Mouse (Mus musculus) spleen, adult 18-20 months (tissue): ENCODE measurements around the gene Stra6l.

Experiments
- DNase-seq, 2 experiments: peaks; one replicate each; pipeline ENCODE4 v3.0.0; 2022; ENCODE audit warnings: mixed read lengths in 2 of 2

Stra6l gene

GRCm38 (mm10) chr4:45848109-45848824, at the start of gene Stra6l:
TSS of gene Stra6l (plus strand) at chr4:45848664.
- no peak for DNase-seq

- peak; percentile 65 to 79 for DNase-seq
These were observed 49.5 kb upstream of the Stra6l start, which contains the start of gene Aldh1b1 for GRCm38 (mm10) chr4:45798964-45799363. TSS of gene Aldh1b1 (plus strand) at chr4:45799022.

GRCm38 (mm10) chr4:45799956-45800537, 48.4 kb upstream of the Stra6l start:
- DNase-seq: no peak

DNA sequence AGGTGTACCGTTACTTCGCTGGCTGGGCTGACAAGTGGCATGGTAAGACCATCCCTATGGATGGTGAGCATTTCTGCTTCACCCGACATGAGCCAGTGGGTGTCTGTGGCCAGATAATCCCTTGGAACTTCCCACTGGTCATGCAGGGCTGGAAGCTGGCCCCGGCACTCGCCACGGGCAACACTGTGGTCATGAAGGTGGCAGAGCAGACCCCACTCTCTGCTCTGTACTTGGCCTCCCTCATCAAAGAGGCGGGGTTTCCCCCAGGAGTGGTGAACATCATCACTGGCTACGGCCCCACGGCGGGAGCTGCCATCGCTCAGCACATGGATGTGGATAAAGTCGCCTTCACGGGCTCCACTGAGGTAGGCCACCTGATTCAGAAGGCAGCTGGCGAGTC, 45.6 kb upstream of the Stra6l start:
- no peak for DNase-seq

DNA sequence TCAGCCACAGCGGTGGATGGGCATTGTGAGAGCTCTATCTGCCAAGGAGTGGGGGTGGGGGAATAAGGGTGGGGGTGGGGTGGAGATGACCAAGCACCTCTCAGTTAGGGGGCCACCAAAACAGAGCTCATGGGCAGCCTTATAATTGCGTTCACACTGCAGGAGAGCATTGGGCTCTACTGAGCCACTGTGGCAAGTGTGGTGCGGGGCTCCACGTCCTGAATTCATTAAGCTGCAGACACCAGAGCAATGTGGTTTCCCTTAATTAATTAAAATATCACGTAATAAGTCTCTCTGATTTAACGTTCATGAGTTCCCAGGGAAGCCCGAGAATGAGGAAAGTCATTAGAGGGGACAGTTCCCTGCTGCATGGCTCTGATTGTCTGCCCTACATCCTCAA, 40.4 kb upstream of the Stra6l start:
- no peak for DNase-seq

- no peak for DNase-seq
These were observed 37.2 kb upstream of the Stra6l start for GRCm38 (mm10) chr4:45811250-45811649.

DNA sequence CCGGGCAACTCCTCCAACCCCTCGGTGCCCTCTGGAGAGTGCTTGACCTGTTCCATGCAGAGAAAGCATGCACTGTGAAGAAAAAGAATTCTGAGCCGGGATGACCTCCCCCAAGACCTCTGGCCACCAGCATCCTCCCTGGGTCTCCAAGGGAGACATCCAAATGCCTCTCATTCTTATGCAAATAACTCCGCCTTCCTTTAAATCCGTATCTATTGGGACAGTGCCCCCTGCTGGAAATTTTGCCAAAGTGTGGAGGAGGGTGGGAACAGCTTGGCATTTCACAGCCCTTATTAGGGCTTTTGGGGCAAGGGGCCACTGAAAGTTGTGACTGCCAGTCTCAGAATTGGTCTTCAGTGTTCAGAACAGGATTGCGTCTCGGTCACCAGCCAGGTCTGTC, 32.9 kb upstream of the Stra6l start:
- DNase-seq: peak in 1 of 2 experiments; percentile 37

GRCm38 (mm10) chr4:45818814-45819207, 29.7 kb upstream of the Stra6l start:
- DNase-seq: no peak

DNA sequence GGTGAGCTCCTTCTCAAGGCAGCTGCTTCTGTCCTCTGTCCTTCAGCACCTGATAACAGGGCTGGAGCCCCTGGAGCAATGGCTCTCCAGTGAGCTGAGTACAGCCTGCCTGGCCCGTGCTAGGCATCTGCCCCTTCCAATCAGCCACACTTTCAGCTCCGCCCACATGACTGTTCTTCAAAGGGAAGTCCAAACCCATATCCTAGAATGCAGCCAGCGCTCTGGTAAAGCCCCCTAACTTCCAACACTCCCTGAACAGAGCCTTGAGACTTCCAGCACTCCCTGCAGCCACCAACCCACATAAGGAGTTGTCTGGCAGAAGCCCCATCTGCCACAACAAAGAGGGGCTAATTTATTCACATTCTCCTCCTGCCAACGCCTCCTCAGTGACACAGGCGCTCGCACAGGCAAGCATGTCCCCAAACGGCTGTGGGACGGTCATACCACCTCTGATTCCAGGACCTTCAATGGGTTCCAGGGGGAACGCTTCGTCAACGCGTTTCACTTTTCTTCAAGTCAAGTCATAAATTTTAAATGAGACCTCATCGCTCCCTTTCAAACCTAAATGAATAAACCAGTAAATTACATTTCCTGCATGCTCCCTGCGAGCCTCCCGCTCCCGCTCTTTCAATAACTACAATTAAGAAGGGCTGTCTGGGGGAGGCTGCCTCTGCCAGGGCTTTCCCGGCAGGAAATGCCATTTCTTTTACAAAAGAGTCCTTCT, 29.1 kb upstream of the Stra6l start:
- no peak for DNase-seq

DNA sequence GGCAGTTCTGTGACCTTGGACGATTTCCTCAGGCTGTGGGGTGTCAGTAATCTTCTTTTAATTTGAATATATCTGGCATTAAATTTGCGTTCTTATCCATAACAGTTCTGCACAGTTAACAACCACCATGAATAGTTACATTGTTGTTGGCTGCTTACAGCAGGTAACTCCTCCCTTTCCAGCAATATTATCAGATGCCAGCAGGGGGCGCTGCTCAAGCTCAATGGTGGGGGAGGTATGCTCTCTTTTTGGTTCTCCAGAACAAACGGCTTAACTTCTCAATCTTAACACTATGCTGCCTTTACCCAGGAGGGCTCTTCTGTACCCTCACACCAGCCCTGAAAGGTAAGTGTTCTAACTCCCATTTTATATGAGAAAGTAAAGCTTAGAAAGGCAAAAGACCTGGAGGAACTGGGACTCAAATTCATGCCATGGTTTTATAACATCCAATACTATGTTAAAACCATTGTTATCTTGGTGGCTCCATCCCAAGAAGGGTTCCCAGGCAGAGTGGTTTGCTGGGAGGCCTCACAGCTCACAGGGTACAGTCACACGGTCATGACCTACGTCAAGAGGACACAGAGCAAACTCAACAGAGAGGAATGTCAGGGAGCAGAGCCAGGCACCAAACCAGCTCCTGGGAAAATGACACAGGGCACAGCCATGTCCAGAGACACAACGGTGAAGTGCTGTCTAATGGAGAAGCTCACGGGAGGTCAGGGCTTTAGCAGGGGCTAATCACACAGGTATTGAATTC, 28.2 kb upstream of the Stra6l start:
- peak; percentile 15 to 60 for DNase-seq

GRCm38 (mm10) chr4:45821995-45822394, 26.5 kb upstream of the Stra6l start:
- no peak for DNase-seq

- no peak for DNase-seq
These were observed 25.5 kb upstream of the Stra6l start for GRCm38 (mm10) chr4:45822781-45823575.

DNA sequence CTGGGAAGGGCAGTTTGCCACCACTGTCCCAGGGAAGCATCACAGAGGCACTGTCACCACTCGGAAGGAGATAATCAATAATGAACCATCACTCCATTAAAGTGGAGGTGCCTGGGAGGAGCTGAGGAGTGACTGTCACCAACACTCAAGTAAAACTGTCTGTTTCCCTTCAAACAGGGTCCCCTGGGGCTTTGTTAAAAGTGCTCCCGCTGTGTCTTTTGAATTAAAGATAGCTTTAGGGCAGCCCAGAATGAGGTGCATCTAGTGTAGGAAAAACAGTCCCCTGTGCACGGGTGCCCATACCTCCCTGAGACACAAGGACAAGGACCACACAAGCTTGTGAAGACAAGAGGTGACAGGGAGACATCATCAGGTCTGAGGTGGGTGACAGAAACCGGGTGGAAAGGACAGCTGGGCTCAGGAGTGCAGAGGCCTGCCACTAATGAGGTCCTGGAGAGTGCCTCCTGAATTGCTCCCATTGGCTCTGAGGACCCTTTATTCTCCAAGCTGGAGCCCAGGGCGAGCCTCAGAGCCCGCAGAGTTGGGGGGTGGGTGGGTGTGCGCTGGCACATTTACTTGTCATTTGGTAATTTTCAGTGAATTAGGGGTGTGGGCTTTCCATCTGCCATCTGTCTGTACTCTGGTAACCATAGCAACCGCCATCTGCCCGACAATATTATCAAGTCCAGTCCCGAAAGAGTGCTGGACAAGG, 24.3 kb upstream of the Stra6l start:
- DNase-seq: no peak

DNA sequence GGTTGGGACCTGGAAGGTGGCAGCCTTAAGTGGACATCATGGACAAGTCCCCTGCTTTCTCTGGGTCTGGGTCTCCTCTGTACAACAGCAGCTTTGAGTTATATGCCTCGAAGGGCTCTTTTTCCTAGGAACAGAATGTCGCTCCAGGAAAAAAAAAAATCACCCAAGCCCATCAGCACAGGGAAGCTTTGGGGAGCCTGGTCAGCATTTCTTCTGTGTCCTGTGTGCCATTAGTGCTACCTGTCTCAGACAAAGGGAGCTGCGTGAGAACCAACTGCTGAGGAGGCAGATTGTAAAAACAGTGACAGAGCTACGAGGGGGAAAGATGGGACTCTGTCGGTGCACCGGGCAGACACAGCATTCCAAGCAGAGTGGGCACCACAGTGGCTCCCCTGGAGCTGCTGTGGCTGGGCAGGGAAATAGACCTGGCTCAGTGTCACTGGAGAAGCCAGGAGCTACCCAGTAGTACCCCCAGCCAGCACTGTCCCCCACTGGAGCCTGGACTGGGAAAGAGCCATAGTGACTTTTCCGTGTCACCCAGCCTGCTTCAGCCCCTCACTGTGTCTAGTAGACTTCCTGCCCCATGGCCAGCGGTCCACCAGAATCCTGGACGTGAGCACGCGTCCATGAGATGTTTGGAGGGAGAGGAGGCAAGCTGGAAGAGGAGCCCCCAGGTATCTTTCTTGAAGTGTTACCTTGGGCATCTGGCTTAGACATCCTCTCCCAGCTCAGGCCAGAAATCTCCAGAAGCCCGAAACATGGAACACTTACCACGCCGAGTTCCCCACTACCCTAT, 23.5 kb upstream of the Stra6l start:
- DNase-seq: no peak

DNA sequence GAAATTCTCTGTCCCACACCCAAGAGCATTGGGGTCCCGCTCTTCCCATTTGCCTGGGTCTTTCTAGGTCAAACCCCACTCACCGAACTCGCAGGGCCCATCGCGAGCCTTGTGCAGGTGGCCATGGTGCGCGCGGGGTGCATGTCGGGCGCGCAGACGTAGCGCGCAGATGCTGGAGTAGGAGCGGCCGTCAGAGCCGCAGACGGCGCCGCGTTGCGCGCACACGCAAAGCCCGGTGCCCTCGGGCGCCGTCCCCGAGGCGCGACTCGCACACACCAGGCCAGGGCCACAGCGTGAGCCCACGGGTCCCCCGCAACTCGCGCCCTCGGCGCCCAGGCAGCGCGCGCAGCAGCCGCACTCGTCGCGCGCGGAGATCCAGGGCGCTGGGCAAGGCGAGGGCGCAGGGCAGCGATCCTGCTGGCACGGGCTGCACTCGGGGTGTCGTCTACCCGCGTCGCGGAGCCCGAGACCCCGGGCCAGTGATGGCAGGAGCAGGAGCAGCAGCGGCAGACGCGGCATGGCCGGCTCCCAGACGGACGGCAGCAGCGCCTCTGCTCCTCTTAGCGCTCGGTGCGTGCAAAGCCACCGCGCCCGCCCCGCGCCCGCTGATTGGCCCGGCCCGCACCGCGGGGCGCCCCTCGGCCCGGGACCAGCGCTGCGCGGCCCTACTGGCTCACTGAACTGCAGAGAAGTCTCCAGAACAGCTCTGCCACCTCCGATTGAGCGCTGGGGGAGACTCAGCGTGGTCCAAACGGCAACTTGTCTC, 22.0 kb upstream of the Stra6l start, which contains the start of gene Igfbpl1:
Gene Igfbpl1 (minus strand): TSS at position 649 of the 766 bp plus-strand sequence.
- DNase-seq: no peak

GRCm38 (mm10) chr4:45829907-45830759, 18.3 kb upstream of the Stra6l start:
- DNase-seq: no peak

DNA sequence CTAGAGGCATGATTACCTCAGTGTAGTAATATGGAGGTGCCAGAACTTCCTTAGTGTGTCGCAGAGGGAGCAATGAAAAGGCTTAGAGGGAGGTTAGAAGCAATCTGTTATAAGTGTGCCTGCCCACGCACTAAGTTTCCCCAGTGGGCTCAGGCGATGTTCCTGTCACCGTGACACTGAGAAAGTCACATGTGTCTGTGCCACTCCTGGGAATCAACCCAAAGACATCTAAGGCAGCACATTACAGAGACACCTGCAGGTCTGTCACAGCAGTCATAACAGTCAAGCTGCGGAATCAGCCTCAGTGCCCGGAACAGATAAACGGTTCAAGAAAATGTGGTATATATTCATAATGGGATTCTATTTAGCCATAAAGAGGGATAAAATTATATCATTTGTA, 16.5 kb upstream of the Stra6l start:
- DNase-seq: no peak

- no peak for DNase-seq
These were observed 15.0 kb upstream of the Stra6l start for GRCm38 (mm10) chr4:45833461-45833860.

GRCm38 (mm10) chr4:45844355-45844754, 4.1 kb upstream of the Stra6l start:
- peak in 1 of 2 experiments; percentile 31 for DNase-seq
